Mouse (Mus musculus) liver, adult 2 months (tissue): ENCODE data around the gene Mrps7. TPM values are rescaled to one million over a fixed set of nuclear protein-coding genes. Genes with fewer than 3 reads are reported as not detected.

Experiments
- DNase-seq: peaks from one replicate; pipeline ENCODE4 v3.0.0-alpha.2; 2011; ENCODE audit warnings: low read depth, low spot score; ENCODE audit errors: extremely low read depth
- H3K27ac ChIP-seq: fragments of 200-500 bp; replicated peaks from 2 replicates; pipeline ENCODE4 v1.5.1; 2012; ENCODE audit warnings: low read depth, mild to moderate bottlenecking, control low read depth, inconsistent platforms, low read length; ENCODE audit not compliant: insufficient read depth
- H3K27me3 ChIP-seq: fragments of 200-500 bp; 2 replicates; pipeline ENCODE4 v1.6.1; 2012; ENCODE audit warnings: mild to moderate bottlenecking, moderate library complexity, low read length, inconsistent platforms; ENCODE audit not compliant: control insufficient read depth, insufficient read depth
- H3K36me3 ChIP-seq: fragments of 200-500 bp; 2 replicates; pipeline ENCODE4 v1.6.1; 2012; ENCODE audit warnings: low read length, inconsistent platforms; ENCODE audit not compliant: control insufficient read depth, insufficient read depth
- H3K4me1 ChIP-seq: fragments of 200-500 bp; 2 replicates; pipeline ENCODE4 v1.6.1; 2011; ENCODE audit warnings: low read length; ENCODE audit not compliant: control insufficient read depth, insufficient read depth
- H3K4me3 ChIP-seq: fragments of 200-500 bp; 2 replicates; pipeline ENCODE4 v1.5.1; 2011; ENCODE audit warnings: low read depth, mild to moderate bottlenecking, control low read depth, low read length, moderate library complexity; ENCODE audit not compliant: insufficient read depth
- H3K79me2 ChIP-seq: fragments of 200-500 bp; 2 replicates; pipeline ENCODE4 v1.6.1; 2012; ENCODE audit warnings: inconsistent platforms, mild to moderate bottlenecking, low read length, moderate library complexity; ENCODE audit not compliant: control insufficient read depth, insufficient read depth
- H3K9ac ChIP-seq: fragments of 200-500 bp; 2 replicates; pipeline ENCODE4 v1.6.1; 2012; ENCODE audit warnings: low read depth, mild to moderate bottlenecking, control low read depth, inconsistent platforms, low read length
- CTCF ChIP-seq: fragments of 200-500 bp; IDR thresholded peaks from 2 replicates; pipeline ENCODE4 v1.5.1; 2011; ENCODE audit warnings: low read depth, low read length, control low read depth
- POLR2A ChIP-seq: fragments of 200-500 bp; IDR thresholded peaks from 2 replicates; pipeline ENCODE4 v1.6.1; 2011; ENCODE audit warnings: low read length, control low read depth; ENCODE audit not compliant: insufficient read depth; ENCODE audit errors: extremely low read depth
- WGBS: fragments of 180-500 bp; shearing (Covaris S2); methylation state at CpG from one replicate; pipeline ENCODE4 v1.1.7; 2018; 5-methylcytosine and 5-hydroxymethylcytosine counted together
- polyA plus RNA-seq: library from polyadenylated mRNA; depleted of rRNA; stranded (reverse); fragments of >200 nt; gene quantifications from 2 replicates; pipeline ENCODE4 v1.2.3, GENCODE M21; 2012
- total RNA-seq: library from RNA; depleted of rRNA; stranded (reverse); fragments of >200 nt; gene quantifications from 2 replicates; pipeline ENCODE4 v1.2.3, GENCODE M21; 2014

Mrps7 gene
- total and polyA plus RNA-seq, 2 experiments, result 32.9 to 48.1 TPM

GRCm38 (mm10) chr11:115579080-115579479, 24.6 kb upstream of the Mrps7 start:
- no peak overlapping the region for H3K27ac ChIP-seq
- peaks cover 16% of the 10 kb centered on the region for H3K36me3 ChIP-seq
- H3K79me2 ChIP-seq, result no peaks in the 10 kb centered on the region
- H3K4me1 ChIP-seq, result no peaks in the 10 kb centered on the region; the same call in 1 of the 2 replicates
- no peak for TF ChIP-seq POLR2A
- no peak for TF ChIP-seq CTCF
- no peaks in the 10 kb centered on the region for H3K27me3 ChIP-seq
- no peak for DNase-seq
- no peak overlapping the region for H3K9ac ChIP-seq
- no peak overlapping the region for H3K4me3 ChIP-seq

- H3K27me3 ChIP-seq, result no peaks in the 10 kb centered on the region
- DNase-seq, result no peak
- H3K79me2 ChIP-seq, result no peaks in the 10 kb centered on the region
- TF ChIP-seq CTCF (no peak), POLR2A (no peak)
- WGBS, result 84% methylated on average over 10 of the region's 10 CpGs
- H3K4me3 ChIP-seq, result no peak overlapping the region
- H3K4me1 ChIP-seq, result no peaks in the 10 kb centered on the region
- no peak overlapping the region for H3K27ac ChIP-seq
- no peak overlapping the region for H3K9ac ChIP-seq
- peaks cover 21% of the 10 kb centered on the region for H3K36me3 ChIP-seq
Measured at GRCm38 (mm10) chr11:115582913-115583606, 20.7 kb upstream of the Mrps7 start.

GRCm38 (mm10) chr11:115584376-115585073, 19.2 kb upstream of the Mrps7 start:
- no peaks in the 10 kb centered on the region for H3K27me3 ChIP-seq
- no peak overlapping the region for H3K27ac ChIP-seq
- 85% methylated on average over 10 of the region's 10 CpGs for WGBS
- H3K79me2 ChIP-seq, result no peaks in the 10 kb centered on the region
- H3K9ac ChIP-seq, result no peak overlapping the region
- H3K4me1 ChIP-seq, result no peaks in the 10 kb centered on the region
- no peak overlapping the region for H3K4me3 ChIP-seq
- no peak for TF ChIP-seq POLR2A
- no peak for TF ChIP-seq CTCF
- DNase-seq, result no peak
- H3K36me3 ChIP-seq, result peaks cover 26% of the 10 kb centered on the region

- no peak overlapping the region for H3K9ac ChIP-seq
- WGBS, result 81% methylated on average over 7 of the region's 7 CpGs
- H3K27ac ChIP-seq, result no peak overlapping the region
- no peaks in the 10 kb centered on the region for H3K27me3 ChIP-seq
- no peaks in the 10 kb centered on the region for H3K4me1 ChIP-seq
- DNase-seq, result no peak
- H3K79me2 ChIP-seq, result no peaks in the 10 kb centered on the region
- H3K4me3 ChIP-seq, result no peak overlapping the region
- TF ChIP-seq POLR2A, result no peak
- TF ChIP-seq CTCF, result no peak
- peaks cover 37% of the 10 kb centered on the region for H3K36me3 ChIP-seq
Measured at GRCm38 (mm10) chr11:115585573-115586100, 18.1 kb upstream of the Mrps7 start.

GRCm38 (mm10) chr11:115586403-115586802, 17.3 kb upstream of the Mrps7 start:
- Histone ChIP-seq H3K9ac (no peak overlapping the region), H3K79me2 (no peaks in the 10 kb centered on the region), H3K36me3 (peaks cover 41% of the 10 kb centered on the region), H3K27me3 (no peaks in the 10 kb centered on the region), H3K4me1 (no peaks in the 10 kb centered on the region), H3K4me3 (no peak overlapping the region), H3K27ac (no peak overlapping the region)
- 92% methylated on average over 9 of the region's 9 CpGs for WGBS
- TF ChIP-seq POLR2A (no peak), CTCF (no peak)
- no peak for DNase-seq

GRCm38 (mm10) chr11:115587984-115588383, 15.7 kb upstream of the Mrps7 start:
- TF ChIP-seq POLR2A, result no peak
- TF ChIP-seq CTCF, result no peak
- H3K27me3 ChIP-seq, result no peaks in the 10 kb centered on the region
- no peak overlapping the region for H3K27ac ChIP-seq
- H3K4me3 ChIP-seq, result no peak overlapping the region
- DNase-seq, result no peak
- no peak overlapping the region for H3K9ac ChIP-seq
- no peaks in the 10 kb centered on the region for H3K4me1 ChIP-seq
- peaks cover 46% of the 10 kb centered on the region for H3K36me3 ChIP-seq
- WGBS, result 94% methylated on average over 9 of the region's 9 CpGs
- no peaks in the 10 kb centered on the region for H3K79me2 ChIP-seq
